Mouse (Mus musculus): ENCODE measurements around the gene Wdr19. TPM values are rescaled to one million over a fixed set of nuclear protein-coding genes. Genes with fewer than 3 reads are reported as not detected.

The Wdr19 gene
- polyA plus RNA-seq, 1 experiment from 2014 or later, result 9.3 TPM

- Histone ChIP-seq H3K4me1 (ENCODE audit: insufficient read depth, low read depth, low read length) (no peaks in the 10 kb centered on the region), H3K4me3 (ENCODE audit: low read depth, low read length) (no peak overlapping the region), H3K27ac (ENCODE audit: low read length) (no peak overlapping the region), H3K4me2 (replicated peaks; ENCODE audit: low read depth, low read length) (no peak overlapping the region), H3K9ac (replicated peaks; ENCODE audit: low read depth) (no peak overlapping the region), H3K36me3 (ENCODE audit: insufficient read depth, low read length) (no peaks in the 10 kb centered on the region), H3K9me3 (ENCODE audit: low read length) (no peaks in the 10 kb centered on the region), H3K27me3 (replicated peaks; ENCODE audit: insufficient read depth, low read length) (no peaks in the 10 kb centered on the region)
- DNase-seq (ENCODE audit: low spot score), result peak; percentile 70
- peak; percentile 96 for ATAC-seq
- TF ChIP-seq EP300 (IDR thresholded peaks at IDR 0.05) (no peak), CTCF (IDR thresholded peaks at IDR 0.05) (no peak)
- 62% methylated on average over 7 of the region's 7 CpGs for WGBS
Observed at GRCm38 (mm10) chr5:65221037-65221436, 21.5 kb downstream of the Wdr19 start.

- 58% methylated on average over 5 of the region's 5 CpGs for WGBS
- Histone ChIP-seq H3K4me3 (ENCODE audit: low read depth, low read length) (no peak overlapping the region), H3K9ac (replicated peaks; ENCODE audit: low read depth) (no peak overlapping the region), H3K27me3 (replicated peaks; ENCODE audit: insufficient read depth, low read length) (no peaks in the 10 kb centered on the region), H3K9me3 (ENCODE audit: low read length) (no peaks in the 10 kb centered on the region), H3K4me2 (replicated peaks; ENCODE audit: low read depth, low read length) (no peak overlapping the region), H3K36me3 (ENCODE audit: insufficient read depth, low read length) (0 out of 2 replicates have a peak, but pooled peaks cover 6% of the 10 kb centered on the region), H3K4me1 (ENCODE audit: insufficient read depth, low read depth, low read length) (no peaks in the 10 kb centered on the region), H3K27ac (ENCODE audit: low read length) (no peak overlapping the region)
- DNase-seq (ENCODE audit: low spot score), result no peak
- no peak for ATAC-seq
- TF ChIP-seq CTCF (IDR thresholded peaks at IDR 0.05), result no peak
- TF ChIP-seq EP300 (IDR thresholded peaks at IDR 0.05), result no peak
Observed at GRCm38 (mm10) chr5:65224056-65224455, 24.6 kb downstream of the Wdr19 start.

DNA sequence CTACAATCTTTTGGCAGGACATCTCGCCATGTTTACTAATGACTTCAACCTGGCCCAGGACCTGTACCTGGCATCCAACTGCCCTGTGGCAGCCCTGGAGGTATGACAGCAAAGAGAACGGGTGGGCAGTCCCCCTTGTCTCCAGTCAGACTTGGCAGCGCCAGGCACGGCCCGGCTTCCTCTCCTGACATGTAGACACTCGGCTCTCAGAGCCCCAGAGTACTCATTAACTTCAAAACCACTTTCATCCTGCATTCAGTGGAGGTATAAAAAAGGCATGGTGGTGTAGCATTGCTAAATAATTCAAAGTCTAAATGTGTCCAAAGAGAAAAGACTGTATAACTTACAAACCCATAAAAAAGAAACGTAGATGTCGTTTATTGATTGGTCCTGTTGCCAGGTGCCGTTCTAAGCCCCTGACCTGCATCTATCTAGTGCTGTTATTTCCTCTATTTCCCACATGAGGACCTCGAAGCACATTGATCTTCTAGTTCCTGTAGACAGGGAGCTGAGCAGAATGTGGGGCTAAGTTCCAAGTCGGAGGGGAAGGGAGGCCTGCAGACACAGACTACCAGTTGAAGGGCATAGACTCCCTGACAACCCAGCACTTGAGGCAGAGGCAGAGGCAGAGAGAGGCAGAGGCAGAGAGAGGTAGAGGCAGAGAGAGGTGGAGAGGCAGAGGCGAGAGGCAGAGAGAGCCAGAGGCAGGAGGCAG, 31.9 kb downstream of the Wdr19 start:
- no peak for DNase-seq (ENCODE audit: low spot score)
- no peak overlapping the region for H3K4me3 ChIP-seq (ENCODE audit: low read depth, low read length)
- TF ChIP-seq CTCF (IDR thresholded peaks at IDR 0.05), result no peak
- TF ChIP-seq EP300 (IDR thresholded peaks at IDR 0.05), result no peak
- H3K4me2 ChIP-seq (replicated peaks; ENCODE audit: low read depth, low read length), result no peak overlapping the region
- no peak overlapping the region for H3K9ac ChIP-seq (replicated peaks; ENCODE audit: low read depth)
- no peaks in the 10 kb centered on the region for H3K9me3 ChIP-seq (ENCODE audit: low read length)
- no peak for ATAC-seq
- no peaks in the 10 kb centered on the region for H3K27me3 ChIP-seq (replicated peaks; ENCODE audit: insufficient read depth, low read length)
- 0 out of 2 replicates have a peak, but pooled peaks cover 6% of the 10 kb centered on the region for H3K36me3 ChIP-seq (ENCODE audit: insufficient read depth, low read length)
- no peak overlapping the region for H3K27ac ChIP-seq (ENCODE audit: low read length)
- no peaks in the 10 kb centered on the region for H3K4me1 ChIP-seq (ENCODE audit: insufficient read depth, low read depth, low read length)
- WGBS, result 60% methylated on average over 12 of the region's 12 CpGs

GRCm38 (mm10) chr5:65242740-65243139, 43.2 kb downstream of the Wdr19 start:
- Histone ChIP-seq H3K27ac (ENCODE audit: low read length) (no peak overlapping the region), H3K9ac (replicated peaks; ENCODE audit: low read depth) (no peak overlapping the region), H3K36me3 (ENCODE audit: insufficient read depth, low read length) (no peaks in the 10 kb centered on the region), H3K27me3 (replicated peaks; ENCODE audit: insufficient read depth, low read length) (no peaks in the 10 kb centered on the region), H3K4me1 (ENCODE audit: insufficient read depth, low read depth, low read length) (no peaks in the 10 kb centered on the region), H3K9me3 (ENCODE audit: low read length) (no peaks in the 10 kb centered on the region), H3K4me3 (ENCODE audit: low read depth, low read length) (no peak overlapping the region), H3K4me2 (replicated peaks; ENCODE audit: low read depth, low read length) (no peak overlapping the region)
- WGBS, result 34% methylated on average over 5 of the region's 5 CpGs
- ATAC-seq (no peak), DNase-seq (ENCODE audit: low spot score) (peak; percentile 72)
- TF ChIP-seq EP300 (IDR thresholded peaks at IDR 0.05) (no peak), CTCF (IDR thresholded peaks at IDR 0.05) (peak; percentile 60)

- no peak overlapping the region for H3K4me3 ChIP-seq (ENCODE audit: low read depth, low read length)
- H3K9ac ChIP-seq (replicated peaks; ENCODE audit: low read depth), result no peak overlapping the region
- no peak overlapping the region for H3K4me2 ChIP-seq (replicated peaks; ENCODE audit: low read depth, low read length)
- no peak overlapping the region for H3K27ac ChIP-seq (ENCODE audit: low read length)
- TF ChIP-seq EP300 (IDR thresholded peaks at IDR 0.05) (no peak), CTCF (IDR thresholded peaks at IDR 0.05) (no peak)
- 61% methylated on average over 3 of the region's 3 CpGs for WGBS
- DNase-seq (ENCODE audit: low spot score) (peak; percentile 46), ATAC-seq (no peak)
- H3K9me3 ChIP-seq (ENCODE audit: low read length), result no peaks in the 10 kb centered on the region
- H3K4me1 ChIP-seq (ENCODE audit: insufficient read depth, low read depth, low read length), result no peaks in the 10 kb centered on the region
- no peaks in the 10 kb centered on the region for H3K36me3 ChIP-seq (ENCODE audit: insufficient read depth, low read length)
- H3K27me3 ChIP-seq (replicated peaks; ENCODE audit: insufficient read depth, low read length), result no peaks in the 10 kb centered on the region
Observed at GRCm38 (mm10) chr5:65247296-65247695, 47.8 kb downstream of the Wdr19 start.

DNA sequence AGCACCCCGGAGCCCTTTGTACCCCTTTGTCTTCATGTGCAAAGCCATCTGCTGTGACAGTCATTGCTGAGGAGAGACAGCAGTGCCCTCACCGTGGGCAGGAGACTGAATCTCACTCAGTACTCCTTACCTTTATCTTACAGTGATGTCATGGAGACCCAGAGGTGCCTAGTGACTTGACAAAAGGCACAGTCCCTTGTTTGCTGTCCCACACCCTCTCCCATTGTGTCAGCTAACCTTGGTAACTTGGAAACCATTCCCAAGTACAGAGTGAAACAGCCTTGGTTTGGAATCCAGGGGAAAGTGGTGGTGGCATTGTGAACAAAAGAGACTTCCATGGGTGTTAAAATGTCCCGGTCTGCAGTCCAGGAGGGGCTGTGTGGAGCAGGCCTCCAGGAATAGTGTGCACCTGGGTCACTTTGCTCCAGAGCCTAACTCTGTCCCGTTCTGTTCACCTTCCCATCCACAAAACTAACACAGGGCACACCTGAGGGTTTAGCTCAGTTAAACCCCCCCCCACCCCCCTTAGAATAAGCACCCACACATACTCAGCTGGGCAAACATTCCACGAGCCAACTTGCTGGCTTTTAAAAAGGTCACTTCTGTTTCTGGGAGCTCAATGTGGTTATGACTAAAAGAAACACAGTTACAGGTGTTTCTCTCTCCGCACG, 50.8 kb downstream of the Wdr19 start:
- H3K9ac ChIP-seq (replicated peaks; ENCODE audit: low read depth), result no peak overlapping the region
- no peak overlapping the region for H3K27ac ChIP-seq (ENCODE audit: low read length)
- H3K4me3 ChIP-seq (ENCODE audit: low read depth, low read length), result no peak overlapping the region
- no peaks in the 10 kb centered on the region for H3K27me3 ChIP-seq (replicated peaks; ENCODE audit: insufficient read depth, low read length)
- no peak overlapping the region for H3K4me2 ChIP-seq (replicated peaks; ENCODE audit: low read depth, low read length)
- ATAC-seq, result peak; percentile 79
- no peaks in the 10 kb centered on the region for H3K4me1 ChIP-seq (ENCODE audit: insufficient read depth, low read depth, low read length)
- WGBS, result 50% methylated on average over 7 of the region's 7 CpGs
- TF ChIP-seq CTCF (IDR thresholded peaks at IDR 0.05) (no peak), EP300 (IDR thresholded peaks at IDR 0.05) (no peak)
- H3K36me3 ChIP-seq (ENCODE audit: insufficient read depth, low read length), result no peaks in the 10 kb centered on the region
- H3K9me3 ChIP-seq (ENCODE audit: low read length), result no peaks in the 10 kb centered on the region
- peak; percentile 25 for DNase-seq (ENCODE audit: low spot score)

Data from lung, postnatal 0 days (tissue).